Mouse (Mus musculus) CD4-positive, CD25-positive, alpha-beta regulatory T cell, adult 2 months (primary cell): ENCODE data around the gene Perm1.
A peak's percentile ranks its signal among the peaks of the same experiment; 100 is the strongest.

Experiments
- DNase-seq: peaks from one replicate; pipeline ENCODE4 v3.0.0-alpha.2; 2012; ENCODE audit warnings: low read depth, low spot score

Perm1 gene

GRCm38 (mm10) chr4:156200623-156201475 is 14.8 kb upstream of the Perm1 start, which contains the start of gene Isg15:
Isg15 (minus strand) TSS chr4:156200818.
- peak; percentile 85 for DNase-seq

- DNase-seq: no peak
Observed at GRCm38 (mm10) chr4:156202462-156202893, 13.2 kb upstream of the Perm1 start.

GRCm38 (mm10) chr4:156203001-156203412 is 12.7 kb upstream of the Perm1 start, which contains the start of gene AW011738:
AW011738 (plus strand) TSS chr4:156203304.
- DNase-seq: peak; percentile 93

GRCm38 (mm10) chr4:156203413-156204131 is 12.1 kb upstream of the Perm1 start:
- peak; percentile 51 for DNase-seq

- DNase-seq: no peak
Observed at GRCm38 (mm10) chr4:156208872-156209271, 6.8 kb upstream of the Perm1 start.

GRCm38 (mm10) chr4:156209963-156210635 is 5.6 kb upstream of the Perm1 start:
- DNase-seq: no peak

- no peak for DNase-seq
Observed at GRCm38 (mm10) chr4:156213134-156213533, 2.5 kb upstream of the Perm1 start.

GRCm38 (mm10) chr4:156216196-156216595 is 528 bp downstream of the Perm1 start:
- DNase-seq: no peak

GRCm38 (mm10) chr4:156217022-156217669 is 1.5 kb downstream of the Perm1 start:
- no peak for DNase-seq

GRCm38 (mm10) chr4:156217838-156218237 is 2.2 kb downstream of the Perm1 start:
- DNase-seq: no peak

- no peak for DNase-seq
Observed at GRCm38 (mm10) chr4:156219936-156220335, 4.3 kb downstream of the Perm1 start.

- DNase-seq: no peak
Observed at GRCm38 (mm10) chr4:156224276-156224675, 8.6 kb downstream of the Perm1 start.

GRCm38 (mm10) chr4:156227752-156228392 is 12.2 kb downstream of the Perm1 start:
- DNase-seq: no peak

- DNase-seq: no peak
Observed at GRCm38 (mm10) chr4:156228393-156229024, 12.8 kb downstream of the Perm1 start.

GRCm38 (mm10) chr4:156234021-156234501 is 18.4 kb downstream of the Perm1 start:
- DNase-seq: peak; percentile 28

GRCm38 (mm10) chr4:156234701-156235213 is 19.1 kb downstream of the Perm1 start, which contains the start of gene Plekhn1:
Plekhn1 (minus strand) TSS chr4:156234857.
- peak; percentile 76 for DNase-seq

- DNase-seq: no peak
Observed at GRCm38 (mm10) chr4:156235360-156235770, 19.7 kb downstream of the Perm1 start.

GRCm38 (mm10) chr4:156235808-156236533 is 20.3 kb downstream of the Perm1 start, which contains the start of gene Noc2l:
Noc2l (plus strand) TSS chr4:156236010.
- DNase-seq: peak; percentile 96
